Mouse (Mus musculus) R1 (cell line): ENCODE measurements around the gene Wscd1.
"Not testable (repeated sequence)": the region's sequence is repeated elsewhere in the genome, so short reads cannot be mapped to it uniquely, and the experiment has no call there.

Source experiments
- DNase-seq: peaks from one replicate; pipeline ENCODE4 v3.0.0-alpha.2; 2018; ENCODE audit warnings: low read depth, low spot score

Wscd1 gene

DNA sequence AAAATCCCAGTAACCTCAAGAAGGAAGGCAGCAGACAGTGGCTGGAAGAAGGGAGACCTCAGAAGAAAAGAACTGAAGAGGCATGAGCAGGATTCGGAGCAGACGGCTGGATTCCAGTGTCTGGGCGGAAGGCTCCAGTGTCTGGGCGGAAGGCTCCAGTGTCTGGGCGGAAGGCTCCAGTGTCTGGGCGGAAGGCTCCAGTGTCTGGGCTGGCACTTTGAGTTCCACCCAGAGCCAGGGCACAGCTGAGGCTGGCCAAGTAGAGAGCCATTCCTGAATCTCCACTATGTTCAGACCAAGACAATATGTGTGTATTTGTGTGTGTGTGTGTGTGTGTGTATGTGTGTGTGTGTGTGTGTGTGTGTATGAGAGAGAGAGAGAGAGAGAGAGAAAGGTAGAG, 71.8 kb downstream of the Wscd1 start:
- not testable (repeated sequence) for DNase-seq

DNA sequence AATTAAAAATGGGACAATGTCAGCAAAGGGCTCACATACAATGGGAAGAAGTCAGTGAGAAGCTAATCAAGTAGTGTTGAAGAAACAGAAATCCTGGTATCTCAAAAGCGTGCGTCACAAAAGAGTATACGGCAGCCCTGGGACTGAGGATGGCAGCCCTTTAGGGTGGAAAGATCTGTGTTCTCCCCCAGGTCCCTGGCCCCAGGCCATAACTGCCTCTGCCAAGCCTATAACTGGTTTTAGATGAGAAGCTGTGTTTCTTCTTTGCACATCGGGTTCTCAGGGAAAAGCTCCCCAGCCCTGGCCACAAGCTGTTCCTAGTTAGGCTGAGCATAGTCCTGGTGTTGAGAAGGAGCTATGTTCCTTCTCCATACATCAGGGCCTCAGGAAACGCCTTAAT, 72.3 kb downstream of the Wscd1 start:
- no peak for DNase-seq

DNA sequence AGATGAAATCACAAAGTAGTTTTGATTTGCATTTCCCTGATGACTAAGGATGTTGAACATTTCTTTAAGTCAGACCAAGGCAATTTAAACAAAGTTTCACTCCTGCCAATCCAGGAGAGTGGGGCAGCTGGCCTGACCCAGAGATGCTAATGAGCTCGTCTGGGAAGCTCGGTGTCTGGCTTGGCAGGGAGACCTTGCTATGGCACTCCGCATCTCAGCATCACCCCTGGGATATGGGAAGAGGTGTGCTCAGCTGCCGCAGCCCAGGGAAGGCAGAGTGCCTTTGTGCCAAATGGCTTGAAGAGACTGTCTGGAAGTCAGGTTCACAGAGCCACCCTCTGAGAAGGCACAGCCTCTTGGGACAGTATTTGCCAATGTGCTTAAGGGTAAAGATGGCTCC, 75.3 kb downstream of the Wscd1 start:
- DNase-seq = no peak
